Mouse (Mus musculus): Measurements from ENCODE around the gene Tarm1. TPM values are rescaled to one million over a fixed set of nuclear protein-coding genes. Genes with fewer than 3 reads are reported as not detected.

Tarm1 gene
- polyA plus RNA-seq, 1 experiment from 2014 or later: not detected

DNA sequence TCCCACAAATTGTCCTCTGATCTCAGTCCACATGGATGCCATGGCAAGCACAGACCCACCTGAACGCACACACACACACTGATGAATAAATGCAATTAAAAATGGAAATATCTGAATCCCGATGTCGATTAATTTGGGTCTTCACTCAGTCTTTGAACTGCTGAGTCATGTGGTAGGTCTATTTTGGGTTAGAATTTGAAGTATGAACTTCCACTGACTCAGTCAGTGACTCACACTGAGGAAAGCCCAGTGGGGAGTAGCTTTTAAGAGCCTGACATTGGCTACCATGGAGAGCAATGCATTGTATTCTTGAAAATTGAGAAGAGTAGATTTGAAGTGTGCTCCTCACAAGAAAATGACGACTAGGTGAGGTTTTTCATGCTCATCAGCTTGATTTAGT is 55.4 kb downstream of the Tarm1 start:
- H3K4me1 ChIP-seq (ENCODE audit: control insufficient read depth, insufficient read depth, low read length): no peaks in the 10 kb centered on the region
- H3K27me3 ChIP-seq (ENCODE audit: control insufficient read depth, insufficient read depth, low read length): no peaks in the 10 kb centered on the region
- WGBS: 78% methylated on average over 4 of the region's 4 CpGs
- no peak overlapping the region for H3K4me2 ChIP-seq (ENCODE audit: low read length)
- ATAC-seq (ENCODE audit: low FRiP score, low TSS enrichment): no peak
- H3K4me3 ChIP-seq (replicated peaks; ENCODE audit: low read depth, low read length): no peak overlapping the region
- H3K36me3 ChIP-seq (ENCODE audit: control insufficient read depth, insufficient read depth, low read length): no peaks in the 10 kb centered on the region
- no peak overlapping the region for H3K9ac ChIP-seq (replicated peaks; ENCODE audit: low read length)
- H3K27ac ChIP-seq (replicated peaks; ENCODE audit: low read depth, low read length): no peak overlapping the region
- H3K9me3 ChIP-seq (ENCODE audit: control insufficient read depth, low read length): no peaks in the 10 kb centered on the region
- DNase-seq: no peak

DNA sequence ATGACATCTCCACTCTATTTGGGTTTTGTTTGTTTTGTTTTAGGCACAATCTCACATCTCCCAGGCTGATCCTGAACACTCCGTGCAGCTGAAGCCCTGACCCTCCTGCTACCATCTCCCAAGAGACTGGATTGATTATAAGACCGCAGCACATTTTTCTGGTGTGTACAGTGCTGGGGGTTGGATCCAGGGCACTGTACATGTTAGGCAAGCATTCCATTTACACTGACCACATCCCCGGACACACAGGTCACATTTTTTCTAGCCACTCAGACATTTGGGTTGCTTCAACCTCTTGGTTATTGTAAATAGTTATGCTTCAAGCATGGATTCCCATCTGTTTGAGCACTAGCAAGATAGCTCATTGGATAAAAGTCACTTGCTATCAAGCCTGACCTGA is 55.8 kb downstream of the Tarm1 start:
- Histone ChIP-seq H3K36me3 (ENCODE audit: control insufficient read depth, insufficient read depth, low read length) (no peaks in the 10 kb centered on the region), H3K4me1 (ENCODE audit: control insufficient read depth, insufficient read depth, low read length) (no peaks in the 10 kb centered on the region), H3K9me3 (ENCODE audit: control insufficient read depth, low read length) (no peaks in the 10 kb centered on the region), H3K27ac (replicated peaks; ENCODE audit: low read depth, low read length) (no peak overlapping the region), H3K9ac (replicated peaks; ENCODE audit: low read length) (no peak overlapping the region), H3K4me3 (replicated peaks; ENCODE audit: low read depth, low read length) (no peak overlapping the region), H3K4me2 (ENCODE audit: low read length) (no peak overlapping the region), H3K27me3 (ENCODE audit: control insufficient read depth, insufficient read depth, low read length) (no peaks in the 10 kb centered on the region)
- 83% methylated on average over 3 of the region's 3 CpGs for WGBS
- no peak for DNase-seq
- no peak for ATAC-seq (ENCODE audit: low FRiP score, low TSS enrichment)

DNA sequence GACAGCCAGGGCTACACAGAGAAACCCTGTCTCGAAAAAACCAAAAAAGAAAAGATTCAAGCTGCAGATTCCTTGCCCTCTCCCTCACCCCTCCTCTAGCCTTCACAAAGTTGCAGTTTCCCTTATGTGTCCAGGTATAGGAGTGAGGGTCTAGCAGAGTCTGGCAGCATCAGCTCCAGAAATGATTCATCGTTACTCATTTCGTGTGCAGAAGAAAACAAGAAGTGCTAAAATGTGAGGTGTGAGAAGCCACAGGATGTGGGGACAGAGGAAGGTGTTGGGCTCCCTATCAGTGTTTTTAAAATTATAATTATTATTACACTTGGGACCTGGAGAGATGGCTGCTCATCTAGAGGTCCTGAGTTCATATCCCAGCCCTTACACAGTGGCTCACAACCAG is 57.7 kb downstream of the Tarm1 start:
- no peak overlapping the region for H3K4me2 ChIP-seq (ENCODE audit: low read length)
- H3K27ac ChIP-seq (replicated peaks; ENCODE audit: low read depth, low read length): no peak overlapping the region
- no peak overlapping the region for H3K9ac ChIP-seq (replicated peaks; ENCODE audit: low read length)
- H3K36me3 ChIP-seq (ENCODE audit: control insufficient read depth, insufficient read depth, low read length): no peaks in the 10 kb centered on the region
- no peak overlapping the region for H3K4me3 ChIP-seq (replicated peaks; ENCODE audit: low read depth, low read length)
- no peaks in the 10 kb centered on the region for H3K27me3 ChIP-seq (ENCODE audit: control insufficient read depth, insufficient read depth, low read length)
- DNase-seq (no peak), ATAC-seq (ENCODE audit: low FRiP score, low TSS enrichment) (no peak)
- H3K9me3 ChIP-seq (ENCODE audit: control insufficient read depth, low read length): no peaks in the 10 kb centered on the region
- H3K4me1 ChIP-seq (ENCODE audit: control insufficient read depth, insufficient read depth, low read length): no peaks in the 10 kb centered on the region
- 88% methylated on average over 3 of the region's 3 CpGs for WGBS

DNA sequence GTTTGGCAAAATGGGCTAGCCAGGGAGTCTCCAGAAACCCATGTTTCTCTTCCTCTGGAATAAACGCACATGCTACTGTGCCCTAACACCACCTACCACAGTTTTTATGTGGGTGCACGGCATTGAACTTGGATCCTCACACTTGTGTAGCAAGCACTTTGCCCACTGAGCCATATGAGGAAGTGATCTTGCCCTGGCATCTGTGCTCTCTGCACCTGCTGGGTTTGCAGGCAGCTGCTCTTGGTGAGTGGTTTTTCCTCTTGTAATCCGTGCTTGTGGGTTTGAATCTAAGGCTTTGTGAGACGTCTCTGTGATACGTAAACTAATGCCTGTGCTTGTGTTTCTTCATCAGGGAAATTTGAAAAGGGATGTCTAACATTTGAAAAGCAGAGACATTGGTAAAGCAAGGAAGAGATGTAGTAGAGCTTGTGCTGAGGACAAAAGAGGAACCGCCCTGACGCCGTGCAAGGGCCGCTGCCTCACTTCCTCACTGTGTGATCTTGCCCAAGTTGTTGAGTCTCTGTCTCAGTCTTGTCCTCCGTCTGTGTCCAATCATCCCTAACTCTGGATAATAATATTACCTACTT is 59.9 kb downstream of the Tarm1 start:
- WGBS: 88% methylated on average over 10 of the region's 10 CpGs
- Histone ChIP-seq H3K27ac (replicated peaks; ENCODE audit: low read depth, low read length) (no peak overlapping the region), H3K4me2 (ENCODE audit: low read length) (no peak overlapping the region), H3K4me3 (replicated peaks; ENCODE audit: low read depth, low read length) (no peak overlapping the region), H3K4me1 (ENCODE audit: control insufficient read depth, insufficient read depth, low read length) (no peaks in the 10 kb centered on the region), H3K27me3 (ENCODE audit: control insufficient read depth, insufficient read depth, low read length) (no peaks in the 10 kb centered on the region), H3K9me3 (ENCODE audit: control insufficient read depth, low read length) (no peaks in the 10 kb centered on the region), H3K9ac (replicated peaks; ENCODE audit: low read length) (no peak overlapping the region), H3K36me3 (ENCODE audit: control insufficient read depth, insufficient read depth, low read length) (no peaks in the 10 kb centered on the region)
- ATAC-seq (ENCODE audit: low FRiP score, low TSS enrichment) (no peak), DNase-seq (no peak)

DNA sequence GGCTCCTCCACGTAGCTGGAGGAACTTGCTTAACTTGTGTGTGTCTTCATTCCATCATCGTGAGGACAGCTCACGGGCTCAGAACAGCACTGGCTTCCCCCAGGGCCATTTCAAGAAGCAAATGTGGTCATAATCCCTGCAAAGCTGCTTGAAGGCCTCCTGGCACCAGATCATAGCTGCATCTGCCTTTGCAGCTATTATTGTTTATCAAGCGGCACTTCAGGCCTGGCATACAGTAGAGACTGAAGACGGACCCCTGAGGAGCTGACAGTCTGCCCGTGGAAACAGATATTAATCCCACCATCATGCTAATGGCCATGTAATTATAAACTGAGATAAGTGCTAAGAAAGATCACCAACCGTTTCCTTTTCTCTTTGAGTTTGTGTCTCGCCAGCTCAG is 61.9 kb downstream of the Tarm1 start:
- DNase-seq: peak; percentile 24
- Histone ChIP-seq H3K9ac (replicated peaks; ENCODE audit: low read length) (no peak overlapping the region), H3K9me3 (ENCODE audit: control insufficient read depth, low read length) (no peaks in the 10 kb centered on the region), H3K36me3 (ENCODE audit: control insufficient read depth, insufficient read depth, low read length) (no peaks in the 10 kb centered on the region), H3K4me3 (replicated peaks; ENCODE audit: low read depth, low read length) (no peak overlapping the region), H3K4me2 (ENCODE audit: low read length) (no peak overlapping the region), H3K4me1 (ENCODE audit: control insufficient read depth, insufficient read depth, low read length) (no peaks in the 10 kb centered on the region), H3K27ac (replicated peaks; ENCODE audit: low read depth, low read length) (no peak overlapping the region), H3K27me3 (ENCODE audit: control insufficient read depth, insufficient read depth, low read length) (no peaks in the 10 kb centered on the region)
- ATAC-seq (ENCODE audit: low FRiP score, low TSS enrichment): no peak
- WGBS: 70% methylated on average over 8 of the region's 8 CpGs

DNA sequence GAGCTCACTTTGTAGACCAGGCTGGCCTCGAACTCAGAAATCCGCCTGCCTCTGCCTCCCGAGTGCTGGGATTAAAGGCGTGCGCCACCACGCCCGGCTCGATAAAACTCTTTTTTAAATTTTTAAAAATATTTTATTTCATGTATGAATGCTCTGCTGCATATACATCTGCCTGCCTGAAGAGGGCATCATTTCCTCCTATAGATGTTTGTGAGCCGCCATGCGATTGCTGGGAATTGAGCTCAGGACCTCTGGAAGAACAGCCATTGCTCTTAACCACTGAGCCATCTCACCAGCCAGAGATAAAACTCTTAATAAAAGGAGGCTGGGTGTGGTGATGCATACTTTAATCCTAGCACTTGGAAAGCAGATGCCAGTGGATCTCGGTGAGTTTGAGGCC is 62.4 kb downstream of the Tarm1 start:
- Histone ChIP-seq H3K27ac (replicated peaks; ENCODE audit: low read depth, low read length) (no peak overlapping the region), H3K4me2 (ENCODE audit: low read length) (no peak overlapping the region), H3K36me3 (ENCODE audit: control insufficient read depth, insufficient read depth, low read length) (no peaks in the 10 kb centered on the region), H3K4me3 (replicated peaks; ENCODE audit: low read depth, low read length) (no peak overlapping the region), H3K9ac (replicated peaks; ENCODE audit: low read length) (no peak overlapping the region), H3K4me1 (ENCODE audit: control insufficient read depth, insufficient read depth, low read length) (no peaks in the 10 kb centered on the region), H3K27me3 (ENCODE audit: control insufficient read depth, insufficient read depth, low read length) (no peaks in the 10 kb centered on the region), H3K9me3 (ENCODE audit: control insufficient read depth, low read length) (no peaks in the 10 kb centered on the region)
- ATAC-seq (ENCODE audit: low FRiP score, low TSS enrichment) (no peak), DNase-seq (no peak)
- WGBS: 92% methylated on average over 10 of the region's 11 CpGs

DNA sequence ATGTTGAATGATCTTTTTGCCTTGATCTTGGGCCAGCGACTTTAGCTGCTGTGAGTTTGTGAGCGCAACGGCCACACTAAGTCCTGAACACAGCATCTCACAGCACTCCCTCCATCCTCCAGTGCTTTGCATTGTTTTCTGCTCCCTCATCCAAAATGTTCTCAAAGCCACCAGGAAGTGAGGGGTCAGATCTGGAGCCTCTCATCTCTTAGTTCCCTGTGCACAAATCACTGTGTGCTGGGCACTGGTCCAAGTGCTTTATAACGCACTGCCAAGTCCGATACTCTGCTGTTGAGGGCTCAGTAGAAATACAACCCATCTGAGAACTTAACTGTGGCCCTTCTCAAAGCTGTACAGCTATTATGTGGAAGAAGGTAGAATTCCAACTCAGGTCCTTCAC is 64.5 kb downstream of the Tarm1 start:
- DNase-seq: peak; percentile 30

More for the DNA sequence above, 64.5 kb downstream of the Tarm1 start:
- no peaks in the 10 kb centered on the region for H3K27me3 ChIP-seq (ENCODE audit: control insufficient read depth, insufficient read depth, low read length)
- ATAC-seq (ENCODE audit: low FRiP score, low TSS enrichment): no peak
- no peak overlapping the region for H3K9ac ChIP-seq (replicated peaks; ENCODE audit: low read length)
- H3K36me3 ChIP-seq (ENCODE audit: control insufficient read depth, insufficient read depth, low read length): no peaks in the 10 kb centered on the region
- no peak overlapping the region for H3K27ac ChIP-seq (replicated peaks; ENCODE audit: low read depth, low read length)
- H3K4me2 ChIP-seq (ENCODE audit: low read length): no peak overlapping the region
- no peaks in the 10 kb centered on the region for H3K9me3 ChIP-seq (ENCODE audit: control insufficient read depth, low read length)
- H3K4me3 ChIP-seq (replicated peaks; ENCODE audit: low read depth, low read length): no peak overlapping the region
- H3K4me1 ChIP-seq (ENCODE audit: control insufficient read depth, insufficient read depth, low read length): no peaks in the 10 kb centered on the region
- 44% methylated on average over 5 of the region's 5 CpGs for WGBS

Other genes with a start within 250 kb of the Tarm1 start
- 23.0 and 30.1 TPM in 2 replicates for gene Myadm, start 213.5 kb downstream of the Tarm1 start, polyA plus RNA-seq (2014; fragmentation: Nextera tagmentation; extraction: Ambion mirVana)
- gene Prkcg, start 213.4 kb downstream of the Tarm1 start, polyA plus RNA-seq (2014; fragmentation: Nextera tagmentation; extraction: Ambion mirVana): 1.3 and 1.6 TPM in 2 replicates
- 5.0 and 5.9 TPM in 2 replicates for gene Cacng7, start 169.7 kb downstream of the Tarm1 start, polyA plus RNA-seq (2014; fragmentation: Nextera tagmentation; extraction: Ambion mirVana)
- gene Cacng8, start 111.9 kb downstream of the Tarm1 start, polyA plus RNA-seq (2014; fragmentation: Nextera tagmentation; extraction: Ambion mirVana): 12.5 and 12.8 TPM in 2 replicates
- gene Cacng6, start 78.4 kb downstream of the Tarm1 start, polyA plus RNA-seq (2014; fragmentation: Nextera tagmentation; extraction: Ambion mirVana): 0.18 TPM in 1 of 2 replicates, not detected in the other
- 0.26 and 0.63 TPM in 2 replicates for gene Oscar, start 113.5 kb upstream of the Tarm1 start, polyA plus RNA-seq (2014; fragmentation: Nextera tagmentation; extraction: Ambion mirVana)
- gene Ndufa3, start 114.7 kb upstream of the Tarm1 start, polyA plus RNA-seq (2014; fragmentation: Nextera tagmentation; extraction: Ambion mirVana): 432 and 586 TPM in 2 replicates
- 30.4 and 38.5 TPM in 2 replicates for gene Tfpt, start 127.3 kb upstream of the Tarm1 start, polyA plus RNA-seq (2014; fragmentation: Nextera tagmentation; extraction: Ambion mirVana)
- gene Prpf31, start 127.4 kb upstream of the Tarm1 start, polyA plus RNA-seq (2014; fragmentation: Nextera tagmentation; extraction: Ambion mirVana): 71.0 and 82.7 TPM in 2 replicates
- gene Cnot3, start 142.6 kb upstream of the Tarm1 start, polyA plus RNA-seq (2014; fragmentation: Nextera tagmentation; extraction: Ambion mirVana): 36.6 and 51.2 TPM in 2 replicates
- gene Leng1, start 163.2 kb upstream of the Tarm1 start, polyA plus RNA-seq (2014; fragmentation: Nextera tagmentation; extraction: Ambion mirVana): 10.6 TPM in 2 replicates
- 3.0 and 3.2 TPM in 2 replicates for gene Tmc4, start 174.9 kb upstream of the Tarm1 start, polyA plus RNA-seq (2014; fragmentation: Nextera tagmentation; extraction: Ambion mirVana)
- 232 and 277 TPM in 2 replicates for gene Tsen34, start 190.2 kb upstream of the Tarm1 start, polyA plus RNA-seq (2014; fragmentation: Nextera tagmentation; extraction: Ambion mirVana)
- 70.6 and 70.7 TPM in 2 replicates for gene Mboat7, start 190.9 kb upstream of the Tarm1 start, polyA plus RNA-seq (2014; fragmentation: Nextera tagmentation; extraction: Ambion mirVana)
- 857 and 868 TPM in 2 replicates for gene Rps9, start 201.4 kb upstream of the Tarm1 start, polyA plus RNA-seq (2014; fragmentation: Nextera tagmentation; extraction: Ambion mirVana)
- 0.11 and 0.34 TPM in 2 replicates for gene Pirb, start 217.8 kb upstream of the Tarm1 start, polyA plus RNA-seq (2014; fragmentation: Nextera tagmentation; extraction: Ambion mirVana)